Mouse (Mus musculus) lung, adult 18-20 months (tissue): ENCODE measurements at regions not wholly inside any gene's neighbourhood (a gene's known extent, or its start where the extent isn't known, plus 50 kb on each side); places are given as distances from the start of the nearest gene placed in this dataset.

Source experiments
- DNase-seq, 2 experiments: peaks; one replicate each; pipeline ENCODE4 v3.0.0; 2022; ENCODE audit warnings: mixed read lengths in 2 of 2

- DNase-seq: no peak
These were observed 84.6 kb upstream of the Cadm1 start for GRCm38 (mm10) chr9:47445332-47445731.

GRCm38 (mm10) chr9:47452752-47453151 is 77.2 kb upstream of the Cadm1 start:
- no peak for DNase-seq

- peak in 1 of 2 experiments; percentile 21 for DNase-seq
These were observed 71.1 kb upstream of the Cadm1 start for GRCm38 (mm10) chr9:47458721-47459418.

- no peak for DNase-seq
These were observed 70.4 kb upstream of the Cadm1 start for GRCm38 (mm10) chr9:47459461-47460049.

GRCm38 (mm10) chr9:47460241-47460640 is 69.7 kb upstream of the Cadm1 start:
- DNase-seq: no peak

GRCm38 (mm10) chr9:47461915-47462314 is 68.1 kb upstream of the Cadm1 start:
- DNase-seq: no peak

GRCm38 (mm10) chr9:47466767-47467166 is 63.2 kb upstream of the Cadm1 start:
- DNase-seq: no peak

- no peak for DNase-seq
These were observed 62.2 kb upstream of the Cadm1 start for GRCm38 (mm10) chr9:47467815-47468214.

- no peak for DNase-seq
These were observed 60.4 kb upstream of the Cadm1 start for GRCm38 (mm10) chr9:47469576-47469975.

GRCm38 (mm10) chr9:47470741-47471140 is 59.2 kb upstream of the Cadm1 start:
- DNase-seq: no peak

- DNase-seq: peak; percentile 39 to 50
These were observed 58.1 kb upstream of the Cadm1 start for GRCm38 (mm10) chr9:47471767-47472420.

GRCm38 (mm10) chr9:47473776-47474365 is 56.1 kb upstream of the Cadm1 start:
- DNase-seq: no peak

GRCm38 (mm10) chr9:47474776-47475175 is 55.2 kb upstream of the Cadm1 start:
- no peak for DNase-seq

- DNase-seq: no peak
These were observed 52.1 kb upstream of the Cadm1 start for GRCm38 (mm10) chr9:47477889-47478288.
